Mouse (Mus musculus) cerebellum, adult 2 months (tissue): ENCODE results near the gene Tnfrsf4.

Source experiments
- CTCF ChIP-seq: fragments of 200-500 bp; IDR thresholded peaks from 2 replicates; pipeline ENCODE4 v1.5.1; 2011; ENCODE audit warnings: low read depth, mild to moderate bottlenecking, control low read depth, low read length, moderate library complexity, borderline replicate concordance; ENCODE audit not compliant: insufficient read depth
- POLR2A ChIP-seq: fragments of 200-500 bp; IDR thresholded peaks from 2 replicates; pipeline ENCODE4 v1.6.1; 2011; ENCODE audit warnings: low read length, control low read depth, borderline replicate concordance; ENCODE audit not compliant: insufficient read depth

DNA sequence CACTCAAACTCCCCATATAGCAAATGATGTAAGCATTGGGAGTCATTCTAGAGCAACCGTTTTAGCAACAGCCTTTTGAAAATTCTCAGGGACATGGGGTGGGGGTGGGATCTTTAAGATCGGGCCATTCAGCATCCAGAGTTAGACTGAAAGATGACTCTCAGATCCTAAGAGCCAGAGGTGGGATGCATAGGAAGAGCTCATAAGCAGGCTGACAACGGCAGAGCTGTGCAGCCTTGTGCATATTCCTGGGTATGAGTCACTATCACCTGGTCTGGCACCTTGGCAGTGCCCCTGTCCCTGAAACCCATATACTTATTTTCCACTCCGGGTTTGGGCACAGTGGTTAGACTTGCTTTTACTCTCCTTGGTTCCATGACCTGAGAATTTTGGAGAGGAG lies 39.5 kb downstream of the Tnfrsf4 start:
- TF ChIP-seq CTCF (no peak), POLR2A (no peak)
